Mouse (Mus musculus): ENCODE data around the gene 4931400O07Rik.

The 4931400O07Rik gene

DNA sequence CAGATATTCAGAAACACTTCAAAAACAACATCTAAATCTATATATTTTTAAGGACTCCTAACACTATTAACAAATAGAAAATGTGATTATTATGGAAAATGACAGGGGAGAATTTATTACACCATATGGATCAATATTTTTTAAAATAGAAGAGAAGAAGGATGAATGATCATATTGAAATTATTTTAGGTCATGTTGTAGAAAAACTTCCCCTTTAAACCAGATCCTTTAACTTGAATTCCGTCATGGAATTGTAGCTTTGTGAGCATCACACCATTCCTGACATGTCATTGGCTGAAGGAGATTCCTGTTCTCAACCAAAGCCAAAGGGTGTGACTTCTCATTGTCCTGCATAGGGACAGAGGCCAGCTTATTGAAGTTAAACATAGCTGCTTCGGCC, at the start of gene 4931400O07Rik:
Gene 4931400O07Rik (plus strand): TSS at position 301 of the 400 bp plus-strand sequence.
- no peak for DNase-seq (ENCODE audit: low read depth)

Data from 416B (cell line).